Mouse (Mus musculus) WW6 (cell line): Measurements from ENCODE around the gene Iqgap1.

Experiments
- DNase-seq: peaks from one replicate; pipeline ENCODE4 v3.0.0-alpha.2; 2013; ENCODE audit warnings: low read depth, low spot score

Gene Iqgap1

GRCm38 (mm10) chr7:80718471-80718870 is 107.3 kb downstream of the Iqgap1 start:
- DNase-seq: no peak

GRCm38 (mm10) chr7:80716758-80717157 is 109.0 kb downstream of the Iqgap1 start:
- DNase-seq: no peak

GRCm38 (mm10) chr7:80715306-80715705 is 110.5 kb downstream of the Iqgap1 start:
- DNase-seq: no peak

GRCm38 (mm10) chr7:80711496-80711895 is 114.3 kb downstream of the Iqgap1 start:
- DNase-seq: no peak

GRCm38 (mm10) chr7:80710333-80710732 is 115.4 kb downstream of the Iqgap1 start:
- DNase-seq: no peak

GRCm38 (mm10) chr7:80704066-80704465 is 121.7 kb downstream of the Iqgap1 start:
- no peak for DNase-seq

- no peak for DNase-seq
Observed at GRCm38 (mm10) chr7:80702510-80702909, 123.3 kb downstream of the Iqgap1 start.

- DNase-seq: no peak
Observed at GRCm38 (mm10) chr7:80699709-80700108, 126.1 kb downstream of the Iqgap1 start.

GRCm38 (mm10) chr7:80698940-80699339 is 126.8 kb downstream of the Iqgap1 start:
- DNase-seq: no peak

GRCm38 (mm10) chr7:80697859-80698258 is 127.9 kb downstream of the Iqgap1 start:
- no peak for DNase-seq

- no peak for DNase-seq
Observed at GRCm38 (mm10) chr7:80696903-80697302, 128.9 kb downstream of the Iqgap1 start.

GRCm38 (mm10) chr7:80696334-80696733 is 129.4 kb downstream of the Iqgap1 start:
- DNase-seq: no peak

GRCm38 (mm10) chr7:80692472-80692871 is 133.3 kb downstream of the Iqgap1 start:
- DNase-seq: no peak

GRCm38 (mm10) chr7:80691131-80691530 is 134.6 kb downstream of the Iqgap1 start:
- DNase-seq: no peak

GRCm38 (mm10) chr7:80689221-80689591 is 136.6 kb downstream of the Iqgap1 start:
- no peak for DNase-seq

- DNase-seq: no peak
Observed at GRCm38 (mm10) chr7:80688556-80689220, 137.1 kb downstream of the Iqgap1 start, which contains the start of gene Crtc3. Crtc3 (minus strand) TSS chr7:80688877.

- no peak for DNase-seq
Observed at GRCm38 (mm10) chr7:80687721-80688555, 137.8 kb downstream of the Iqgap1 start.

GRCm38 (mm10) chr7:80685639-80686038 is 140.1 kb downstream of the Iqgap1 start:
- DNase-seq: no peak

- no peak for DNase-seq
Observed at GRCm38 (mm10) chr7:80682630-80683029, 143.1 kb downstream of the Iqgap1 start.

GRCm38 (mm10) chr7:80680218-80680847 is 145.4 kb downstream of the Iqgap1 start:
- DNase-seq: no peak

GRCm38 (mm10) chr7:80672323-80672722 is 153.5 kb downstream of the Iqgap1 start:
- no peak for DNase-seq

GRCm38 (mm10) chr7:80670889-80671288 is 154.9 kb downstream of the Iqgap1 start:
- DNase-seq: no peak
